Mouse (Mus musculus): Measurements from ENCODE around the gene Arhgef12. TPM values are rescaled to one million over a fixed set of nuclear protein-coding genes. Genes with fewer than 3 reads are reported as not detected.

Gene Arhgef12
- polyA plus RNA-seq, 1 experiment from 2014 or later, result 8.1 TPM

GRCm38 (mm10) chr9:43014886-43015285 is 92.2 kb downstream of the Arhgef12 start:
- Histone ChIP-seq H3K9me3 (no peaks in the 10 kb centered on the region), H3K27ac (no peak overlapping the region), H3K36me3 (peaks cover 4% of the 10 kb centered on the region; the same call in 1 of the 2 replicates), H3K4me3 (replicated peaks) (no peak overlapping the region), H3K27me3 (replicated peaks) (no peaks in the 10 kb centered on the region), H3K4me2 (replicated peaks) (no peak overlapping the region), H3K9ac (no peak overlapping the region), H3K4me1 (replicated peaks) (no peaks in the 10 kb centered on the region)
- 92% methylated on average over 1 of the region's 1 CpGs for WGBS
- no peak for ATAC-seq

GRCm38 (mm10) chr9:43012541-43012940 is 94.5 kb downstream of the Arhgef12 start:
- WGBS, result 76% methylated on average over 5 of the region's 5 CpGs

GRCm38 (mm10) chr9:43011061-43011460 is 96.0 kb downstream of the Arhgef12 start:
- H3K9ac ChIP-seq, result no peak overlapping the region
- H3K27me3 ChIP-seq (replicated peaks), result no peaks in the 10 kb centered on the region
- H3K4me3 ChIP-seq (replicated peaks), result no peak overlapping the region
- peaks cover 4% of the 10 kb centered on the region; the same call in 1 of the 2 replicates for H3K36me3 ChIP-seq
- no peak for ATAC-seq
- H3K4me1 ChIP-seq (replicated peaks), result no peaks in the 10 kb centered on the region
- no peak overlapping the region for H3K27ac ChIP-seq
- no peaks in the 10 kb centered on the region for H3K9me3 ChIP-seq
- no peak overlapping the region for H3K4me2 ChIP-seq (replicated peaks)
- WGBS, result 80% methylated on average over 4 of the region's 4 CpGs

More at GRCm38 (mm10) chr9:43012541-43012940, 94.5 kb downstream of the Arhgef12 start:
- Histone ChIP-seq H3K27ac (no peak overlapping the region), H3K27me3 (replicated peaks) (no peaks in the 10 kb centered on the region), H3K4me2 (replicated peaks) (no peak overlapping the region), H3K9me3 (no peaks in the 10 kb centered on the region), H3K4me3 (replicated peaks) (no peak overlapping the region), H3K9ac (no peak overlapping the region), H3K36me3 (no peaks in the 10 kb centered on the region), H3K4me1 (replicated peaks) (no peaks in the 10 kb centered on the region)
- no peak for ATAC-seq

GRCm38 (mm10) chr9:43003881-43004280 is 103.2 kb downstream of the Arhgef12 start:
- no peak overlapping the region for H3K4me2 ChIP-seq (replicated peaks)
- H3K27ac ChIP-seq, result no peak overlapping the region
- no peaks in the 10 kb centered on the region for H3K4me1 ChIP-seq (replicated peaks)
- peak; percentile 59 for ATAC-seq
- H3K9ac ChIP-seq, result no peak overlapping the region
- H3K36me3 ChIP-seq, result peaks cover 15% of the 10 kb centered on the region
- WGBS, result 71% methylated on average over 5 of the region's 5 CpGs
- H3K9me3 ChIP-seq, result no peaks in the 10 kb centered on the region
- H3K27me3 ChIP-seq (replicated peaks), result no peaks in the 10 kb centered on the region
- H3K4me3 ChIP-seq (replicated peaks), result no peak overlapping the region

- Histone ChIP-seq H3K4me2 (replicated peaks) (no peak overlapping the region), H3K4me3 (replicated peaks) (no peak overlapping the region), H3K27ac (no peak overlapping the region), H3K27me3 (replicated peaks) (no peaks in the 10 kb centered on the region), H3K36me3 (peaks cover 22% of the 10 kb centered on the region), H3K4me1 (replicated peaks) (no peaks in the 10 kb centered on the region), H3K9me3 (no peaks in the 10 kb centered on the region), H3K9ac (no peak overlapping the region)
- WGBS, result 92% methylated on average over 4 of the region's 4 CpGs
- ATAC-seq, result no peak
These were observed 104.0 kb downstream of the Arhgef12 start for GRCm38 (mm10) chr9:43003017-43003416.

- Histone ChIP-seq H3K4me3 (replicated peaks) (no peak overlapping the region), H3K36me3 (peaks cover 28% of the 10 kb centered on the region), H3K4me2 (replicated peaks) (no peak overlapping the region), H3K9me3 (no peaks in the 10 kb centered on the region), H3K9ac (no peak overlapping the region), H3K27ac (no peak overlapping the region), H3K27me3 (replicated peaks) (no peaks in the 10 kb centered on the region), H3K4me1 (replicated peaks) (no peaks in the 10 kb centered on the region)
- peak; percentile 85 for ATAC-seq
- WGBS, result 69% methylated on average over 11 of the region's 11 CpGs
These were observed 106.3 kb downstream of the Arhgef12 start for GRCm38 (mm10) chr9:43000595-43001250.

- ATAC-seq, result no peak
- H3K4me1 ChIP-seq (replicated peaks), result no peaks in the 10 kb centered on the region
- no peaks in the 10 kb centered on the region for H3K9me3 ChIP-seq
- no peak overlapping the region for H3K27ac ChIP-seq
- no peak overlapping the region for H3K4me3 ChIP-seq (replicated peaks)
- H3K4me2 ChIP-seq (replicated peaks), result no peak overlapping the region
- WGBS, result 88% methylated on average over 1 of the region's 1 CpGs
- H3K9ac ChIP-seq, result no peak overlapping the region
- H3K27me3 ChIP-seq (replicated peaks), result no peaks in the 10 kb centered on the region
- H3K36me3 ChIP-seq, result peaks cover 32% of the 10 kb centered on the region
These were observed 107.0 kb downstream of the Arhgef12 start for GRCm38 (mm10) chr9:43000070-43000469.

GRCm38 (mm10) chr9:42997526-42997925 is 109.5 kb downstream of the Arhgef12 start:
- Histone ChIP-seq H3K9me3 (no peaks in the 10 kb centered on the region), H3K36me3 (peaks cover 30% of the 10 kb centered on the region), H3K9ac (no peak overlapping the region), H3K4me3 (replicated peaks) (no peak overlapping the region), H3K4me2 (replicated peaks) (no peak overlapping the region), H3K27ac (no peak overlapping the region), H3K27me3 (replicated peaks) (no peaks in the 10 kb centered on the region), H3K4me1 (replicated peaks) (no peaks in the 10 kb centered on the region)
- no peak for ATAC-seq
- WGBS, result 94% methylated on average over 6 of the region's 6 CpGs

- no peaks in the 10 kb centered on the region for H3K27me3 ChIP-seq (replicated peaks)
- no peak overlapping the region for H3K9ac ChIP-seq
- H3K27ac ChIP-seq, result no peak overlapping the region
- H3K9me3 ChIP-seq, result no peaks in the 10 kb centered on the region
- peaks cover 34% of the 10 kb centered on the region for H3K36me3 ChIP-seq
- H3K4me1 ChIP-seq (replicated peaks), result no peaks in the 10 kb centered on the region
- WGBS, result 90% methylated on average over 11 of the region's 11 CpGs
- H3K4me3 ChIP-seq (replicated peaks), result no peak overlapping the region
- H3K4me2 ChIP-seq (replicated peaks), result no peak overlapping the region
- ATAC-seq, result no peak
These were observed 111.7 kb downstream of the Arhgef12 start for GRCm38 (mm10) chr9:42995298-42995697.

GRCm38 (mm10) chr9:42994708-42995107 is 112.3 kb downstream of the Arhgef12 start:
- H3K36me3 ChIP-seq, result peaks cover 34% of the 10 kb centered on the region

GRCm38 (mm10) chr9:42993659-42994058 is 113.4 kb downstream of the Arhgef12 start:
- Histone ChIP-seq H3K27ac (no peak overlapping the region), H3K36me3 (peaks cover 35% of the 10 kb centered on the region), H3K4me2 (replicated peaks) (no peak overlapping the region), H3K9me3 (no peaks in the 10 kb centered on the region), H3K9ac (no peak overlapping the region), H3K4me3 (replicated peaks) (no peak overlapping the region), H3K4me1 (replicated peaks) (no peaks in the 10 kb centered on the region), H3K27me3 (replicated peaks) (no peaks in the 10 kb centered on the region)
- 90% methylated on average over 4 of the region's 4 CpGs for WGBS
- no peak for ATAC-seq

More at GRCm38 (mm10) chr9:42994708-42995107, 112.3 kb downstream of the Arhgef12 start:
- Histone ChIP-seq H3K27ac (no peak overlapping the region), H3K27me3 (replicated peaks) (no peaks in the 10 kb centered on the region), H3K4me1 (replicated peaks) (no peaks in the 10 kb centered on the region), H3K4me3 (replicated peaks) (no peak overlapping the region), H3K4me2 (replicated peaks) (no peak overlapping the region), H3K9ac (no peak overlapping the region), H3K9me3 (no peaks in the 10 kb centered on the region)
- whole genome bisulfite sequencing, result 89% methylated on average over 4 of the region's 4 CpGs
- ATAC-seq, result no peak

GRCm38 (mm10) chr9:42987988-42988387 is 119.1 kb downstream of the Arhgef12 start:
- no peak for ATAC-seq

GRCm38 (mm10) chr9:42968894-42969521 is 138.0 kb downstream of the Arhgef12 start:
- Histone ChIP-seq H3K4me1 (replicated peaks) (no peaks in the 10 kb centered on the region), H3K36me3 (peaks cover 12% of the 10 kb centered on the region), H3K9ac (no peak overlapping the region), H3K27ac (no peak overlapping the region), H3K27me3 (replicated peaks) (no peaks in the 10 kb centered on the region), H3K9me3 (no peaks in the 10 kb centered on the region), H3K4me2 (replicated peaks) (no peak overlapping the region), H3K4me3 (replicated peaks) (no peak overlapping the region)
- WGBS, result 59% methylated on average over 11 of the region's 11 CpGs
- ATAC-seq, result no peak

More at GRCm38 (mm10) chr9:42987988-42988387, 119.1 kb downstream of the Arhgef12 start:
- H3K27me3 ChIP-seq (replicated peaks), result no peaks in the 10 kb centered on the region
- 83% methylated on average over 4 of the region's 4 CpGs for WGBS
- H3K36me3 ChIP-seq, result peaks cover 21% of the 10 kb centered on the region; the same call in 1 of the 2 replicates
- no peaks in the 10 kb centered on the region for H3K9me3 ChIP-seq
- H3K27ac ChIP-seq, result no peak overlapping the region
- no peak overlapping the region for H3K4me3 ChIP-seq (replicated peaks)
- H3K9ac ChIP-seq, result no peak overlapping the region
- no peaks in the 10 kb centered on the region for H3K4me1 ChIP-seq (replicated peaks)
- H3K4me2 ChIP-seq (replicated peaks), result no peak overlapping the region

Data from intestine, embryonic 15.5 days (tissue).